Mouse (Mus musculus) inflammation-experienced regulatory T-cells, adult 6 months (primary cell): Measurements from ENCODE around the gene Tbx20. TPM values are rescaled to one million over a fixed set of nuclear protein-coding genes. Genes with fewer than 3 reads are reported as not detected.

Source experiments
- ATAC-seq: one replicate; pipeline ENCODE4 v1.8.0; 2017
- polyA plus RNA-seq, 3 experiments: library from polyadenylated mRNA; unstranded; fragments of 100-300 nt; shearing (Covaris generic); gene quantifications; one replicate each; pipeline ENCODE4 v1.2.1; 2017

Tbx20 gene
- polyA plus RNA-seq = not detected

- ATAC-seq = no peak
These were observed at the start of gene Tbx20 for GRCm38 (mm10) chr9:24774160-24774969. Gene Tbx20, minus strand, starts transcription at chr9:24774303.

GRCm38 (mm10) chr9:24818511-24818910 is 44.4 kb upstream of the Tbx20 start:
- no peak for ATAC-seq

- no peak for ATAC-seq
These were observed 38.4 kb upstream of the Tbx20 start for GRCm38 (mm10) chr9:24812461-24812860.

- no peak for ATAC-seq
These were observed 18.0 kb upstream of the Tbx20 start for GRCm38 (mm10) chr9:24792110-24792509.

- no peak for ATAC-seq
These were observed 15.3 kb upstream of the Tbx20 start for GRCm38 (mm10) chr9:24789396-24789795.

- ATAC-seq = no peak
These were observed 8.2 kb upstream of the Tbx20 start for GRCm38 (mm10) chr9:24782338-24782737.

- no peak for ATAC-seq
These were observed 6.9 kb upstream of the Tbx20 start for GRCm38 (mm10) chr9:24780929-24781441.

GRCm38 (mm10) chr9:24780391-24780928 is 6.4 kb upstream of the Tbx20 start:
- ATAC-seq = no peak

GRCm38 (mm10) chr9:24779975-24780374 is 5.9 kb upstream of the Tbx20 start:
- ATAC-seq = no peak

GRCm38 (mm10) chr9:24778571-24778970 is 4.5 kb upstream of the Tbx20 start:
- no peak for ATAC-seq

GRCm38 (mm10) chr9:24777961-24778360 is 3.9 kb upstream of the Tbx20 start:
- no peak for ATAC-seq

- no peak for ATAC-seq
These were observed 3.2 kb upstream of the Tbx20 start for GRCm38 (mm10) chr9:24777176-24777895.

GRCm38 (mm10) chr9:24776487-24776886 is 2.4 kb upstream of the Tbx20 start:
- ATAC-seq = no peak

- ATAC-seq = no peak
These were observed 1.5 kb upstream of the Tbx20 start for GRCm38 (mm10) chr9:24775567-24775966.

- ATAC-seq = no peak
These were observed 898 bp upstream of the Tbx20 start for GRCm38 (mm10) chr9:24775001-24775400.

- ATAC-seq = no peak
These were observed 434 bp downstream of the Tbx20 start for GRCm38 (mm10) chr9:24773669-24774068.

GRCm38 (mm10) chr9:24773171-24773570 is 932 bp downstream of the Tbx20 start:
- no peak for ATAC-seq

- ATAC-seq = no peak
These were observed 1.5 kb downstream of the Tbx20 start for GRCm38 (mm10) chr9:24772431-24773120.

GRCm38 (mm10) chr9:24771713-24772112 is 2.4 kb downstream of the Tbx20 start:
- ATAC-seq = no peak

- no peak for ATAC-seq
These were observed 3.1 kb downstream of the Tbx20 start for GRCm38 (mm10) chr9:24770941-24771405.

- ATAC-seq = no peak
These were observed 3.8 kb downstream of the Tbx20 start for GRCm38 (mm10) chr9:24770149-24770940.

GRCm38 (mm10) chr9:24769611-24770010 is 4.5 kb downstream of the Tbx20 start:
- no peak for ATAC-seq
